Mouse (Mus musculus) lung, adult 2 months (tissue): ENCODE measurements around the gene Cdh16.

Source experiments
- CTCF ChIP-seq: fragments of 200-500 bp; IDR thresholded peaks from 2 replicates; pipeline ENCODE4 v1.5.1; 2011; ENCODE audit warnings: mild to moderate bottlenecking, low read length, control low read depth; ENCODE audit not compliant: insufficient read depth
- POLR2A ChIP-seq: fragments of 200-500 bp; IDR thresholded peaks from 2 replicates; pipeline ENCODE4 v1.6.1; 2011; ENCODE audit warnings: low read depth, mild to moderate bottlenecking, control low read depth, low read length, borderline replicate concordance; ENCODE audit errors: extremely low read depth

DNA sequence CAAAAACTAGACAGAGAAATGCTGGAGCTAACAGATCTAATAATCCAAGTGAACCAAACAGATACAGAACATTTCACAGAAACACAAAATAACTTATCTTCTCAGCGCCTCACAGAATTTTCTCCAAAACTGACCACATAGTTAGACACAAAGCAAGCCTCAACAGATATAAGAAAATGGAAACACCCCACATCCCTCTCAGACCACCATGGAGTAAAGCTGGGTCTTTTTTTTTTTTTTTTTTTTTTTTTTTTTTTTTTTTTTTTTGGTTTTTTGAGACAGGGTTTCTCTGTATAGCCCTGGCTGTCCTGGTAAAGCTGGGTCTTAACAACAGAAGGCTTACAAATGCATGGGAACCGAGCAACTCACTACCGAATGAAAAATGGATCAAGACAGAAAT, 47.4 kb downstream of the Cdh16 start:
- TF ChIP-seq CTCF (no peak), POLR2A (no peak)
